Mouse (Mus musculus) bone marrow macrophage, adult 2 months (primary cell): ENCODE measurements around the gene Oxsr1.

Experiments used
- CTCF ChIP-seq: IDR thresholded peaks from 2 replicates; pipeline ENCODE4 v1.5.1; 2012; ENCODE audit warnings: low read depth, mild to moderate bottlenecking, low read length, moderate library complexity
- POLR2A ChIP-seq: IDR thresholded peaks from 2 replicates; pipeline ENCODE4 v1.6.1; 2012; ENCODE audit warnings: mild to moderate bottlenecking, low read depth, low read length, borderline replicate concordance

- no peak for TF ChIP-seq POLR2A
- TF ChIP-seq CTCF, result no peak
These were observed 116.5 kb downstream of the Oxsr1 start for GRCm38 (mm10) chr9:119205756-119206155.
